Mouse (Mus musculus): Measurements from ENCODE around the gene Smox.

GRCm38 (mm10) chr2:131498219-131498618 lies 6.9 kb downstream of the Smox start:
- TF ChIP-seq EP300 (IDR thresholded peaks at IDR 0.05; ENCODE audit: low read depth) = no peak
- TF ChIP-seq CTCF (IDR thresholded peaks at IDR 0.05; ENCODE audit: low read depth) = no peak

Data from liver, embryonic 14.5 days (tissue).